Mouse (Mus musculus) gastrocnemius, adult 2 months (tissue): ENCODE measurements around the gene Chd3. TPM values are rescaled to one million over a fixed set of nuclear protein-coding genes. Genes with fewer than 3 reads are reported as not detected.
"Not testable (repeated sequence)": the region's sequence is repeated elsewhere in the genome, so short reads cannot be mapped to it uniquely, and the experiment has no call there.

Experiments
- DNase-seq: peaks from one replicate; pipeline ENCODE4 v3.0.0; 2022
- H3K27ac ChIP-seq: fragments of 200-600 bp; 2 replicates; pipeline ENCODE4 v1.8.1; 2022; ENCODE audit warnings: mild to moderate bottlenecking
- H3K4me3 ChIP-seq: fragments of 200-600 bp; 2 replicates; pipeline ENCODE4 v1.8.1; 2022; ENCODE audit warnings: mild to moderate bottlenecking, moderate library complexity
- CTCF ChIP-seq: fragments of 200-600 bp; IDR thresholded peaks from 2 replicates; pipeline ENCODE4 v1.8.1; 2022; ENCODE audit warnings: antibody characterized with exemption, mild to moderate bottlenecking, moderate library complexity
- intact Hi-C: fragments of 180-260 bp; cut with DNase I; formaldehyde crosslinking; loops from one replicate; pipeline ENCODE4 v1.15.1; 2025
- total RNA-seq, 2 experiments: library from RNA; stranded (reverse); gene quantifications; 2 replicates each; pipeline ENCODE4 v1.2.3; 2021

The Chd3 gene
- total RNA-seq, 2 experiments from 2014 or later, result 6.8 to 9.4 TPM

DNA sequence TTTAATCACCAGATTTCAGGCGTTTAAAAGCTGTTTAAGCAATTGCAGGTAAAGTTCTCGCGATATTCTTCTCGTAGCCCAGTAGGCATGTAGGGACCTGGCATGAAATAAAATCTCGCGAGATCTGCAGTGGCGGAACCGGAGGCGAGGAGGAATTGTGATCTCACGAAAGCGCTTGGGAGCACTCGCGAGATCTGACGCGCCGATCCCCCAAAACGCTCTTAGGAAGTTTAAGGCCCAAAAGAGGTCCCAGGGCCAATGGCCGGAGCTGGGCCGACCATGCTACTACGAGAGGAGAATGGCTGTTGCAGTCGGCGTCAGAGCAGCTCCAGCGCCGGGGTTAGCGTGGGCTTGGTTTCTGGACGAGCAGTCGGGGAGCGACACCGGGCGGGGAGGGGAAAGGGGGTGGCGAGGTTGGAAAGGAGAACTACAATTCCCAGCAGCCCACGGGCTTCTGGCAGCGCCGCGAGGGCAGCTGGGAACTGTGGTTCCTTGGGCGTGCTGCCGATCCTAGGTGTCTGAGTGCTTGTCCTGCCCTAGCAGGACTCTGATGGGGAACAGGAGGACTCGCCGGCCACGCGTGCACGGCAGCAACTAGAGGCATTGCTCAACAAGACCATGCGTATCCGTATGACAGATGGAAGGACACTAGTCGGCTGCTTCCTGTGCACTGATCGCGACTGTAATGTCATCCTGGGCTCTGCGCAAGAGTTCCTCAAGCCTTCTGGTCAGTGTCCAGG, 26.6 kb upstream of the Chd3 start:
- peak; percentile 97 for DNase-seq
- TF ChIP-seq CTCF, result no peak
- intact Hi-C loops, result no loop called here
- H3K4me3 ChIP-seq, result peak overlapping the region; percentile 85
- peak overlapping the region; percentile 96 for H3K27ac ChIP-seq

DNA sequence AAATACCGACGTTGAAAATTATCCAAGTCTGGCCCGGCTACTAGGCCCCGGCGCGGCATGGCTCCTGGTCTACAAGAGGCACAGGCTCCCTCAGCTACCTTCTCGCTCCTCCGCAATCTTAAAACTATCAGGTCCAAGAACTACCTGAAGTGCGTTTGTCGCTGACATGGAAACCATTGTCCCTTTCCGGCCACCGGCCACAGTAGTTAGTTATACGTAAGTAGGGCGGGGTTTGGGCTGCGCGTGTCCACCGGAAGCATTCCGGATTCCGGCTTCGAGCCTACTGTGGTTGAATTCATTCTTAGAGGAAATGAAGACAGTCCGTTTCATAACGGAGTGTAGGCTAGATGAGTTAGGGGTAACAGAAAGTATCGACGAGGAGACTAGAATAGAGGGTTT, 26.0 kb upstream of the Chd3 start, which contains the start of the genes Naa38 and Cyb5d1:
Gene Naa38, plus strand, starts transcription at position 253 of the 399 bp plus-strand sequence.
Gene Cyb5d1, minus strand, starts transcription at position 397 of the 399 bp plus-strand sequence.
- Histone ChIP-seq H3K27ac (peak within 1 kb of the TSS; percentile 96), H3K4me3 (peak within 1 kb of the TSS; percentile 85)
- intact Hi-C loops, result not testable (repeated sequence)
- DNase-seq, result peak; percentile 92

DNA sequence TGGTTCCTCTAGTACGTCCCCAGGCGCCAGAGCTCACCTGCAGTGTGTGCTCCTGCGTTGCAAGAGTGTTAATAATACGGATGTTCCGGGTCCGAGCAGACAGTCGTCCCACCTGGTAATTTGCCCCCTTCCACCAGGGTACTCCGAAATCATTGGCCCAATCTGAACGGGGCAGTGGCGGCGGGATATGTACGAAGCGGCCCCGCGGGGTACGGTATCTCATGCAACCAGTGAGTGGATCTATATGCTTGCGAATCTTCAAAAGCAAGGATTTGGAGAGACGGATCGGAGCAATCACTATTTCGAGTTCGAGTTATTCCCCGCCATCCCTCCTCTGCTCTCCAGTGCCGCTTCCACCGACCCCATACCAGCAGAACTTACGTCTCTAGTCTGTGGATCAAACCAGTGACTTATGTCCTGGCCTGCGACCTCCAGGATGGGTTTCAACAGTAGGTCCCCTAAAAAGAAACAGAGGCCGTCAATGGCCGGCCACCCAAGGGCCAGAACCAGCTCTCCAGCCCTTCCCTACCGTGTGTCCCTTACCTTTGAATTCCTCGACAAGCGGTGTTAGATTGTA, 25.5 kb upstream of the Chd3 start:
- DNase-seq, intact Hi-C loops: not testable (repeated sequence)
- Histone ChIP-seq H3K4me3 (peak overlapping the region; percentile 85), H3K27ac (peak overlapping the region; percentile 96)

DNA sequence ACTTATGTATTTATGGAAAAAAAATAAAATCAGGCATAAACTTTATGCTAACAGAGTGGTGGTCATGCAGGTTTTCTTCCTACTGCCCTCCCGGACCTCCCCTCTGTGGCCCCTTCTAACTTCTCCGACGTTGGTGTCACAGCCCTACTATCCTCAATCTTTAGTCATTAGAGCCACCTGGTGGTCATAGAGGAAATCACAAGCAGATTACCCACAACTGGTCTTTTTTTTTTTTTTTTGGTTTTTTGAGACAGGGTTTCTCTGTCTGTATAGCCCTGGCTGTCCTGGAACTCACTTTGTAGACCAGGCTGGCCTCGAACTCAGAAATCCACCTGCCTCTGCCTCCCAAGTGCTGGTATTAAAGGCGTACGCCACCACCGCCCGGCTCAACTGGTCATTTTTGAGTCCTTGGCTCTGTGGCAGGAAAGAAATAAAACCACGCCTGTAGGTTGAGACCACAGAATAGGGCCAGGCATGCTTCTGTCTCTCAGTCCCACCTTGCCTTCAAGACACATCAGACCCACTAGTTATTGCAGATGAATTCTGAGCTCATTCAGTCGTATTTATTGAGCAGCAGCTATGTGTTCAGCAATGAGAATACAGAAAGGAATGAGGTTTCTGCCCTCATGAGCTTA, 21.3 kb upstream of the Chd3 start:
- peak; percentile 47 for DNase-seq
- TF ChIP-seq CTCF, result peak; percentile 75
- Histone ChIP-seq H3K4me3 (no peak overlapping the region), H3K27ac (peak overlapping the region; percentile 52; the same call in 1 of the 2 replicates)
- intact Hi-C loops, result loop anchor here (1.0 kb wide), 2 partner anchors 118 to 122 kb away; no protein-coding TSS in a partner anchor

DNA sequence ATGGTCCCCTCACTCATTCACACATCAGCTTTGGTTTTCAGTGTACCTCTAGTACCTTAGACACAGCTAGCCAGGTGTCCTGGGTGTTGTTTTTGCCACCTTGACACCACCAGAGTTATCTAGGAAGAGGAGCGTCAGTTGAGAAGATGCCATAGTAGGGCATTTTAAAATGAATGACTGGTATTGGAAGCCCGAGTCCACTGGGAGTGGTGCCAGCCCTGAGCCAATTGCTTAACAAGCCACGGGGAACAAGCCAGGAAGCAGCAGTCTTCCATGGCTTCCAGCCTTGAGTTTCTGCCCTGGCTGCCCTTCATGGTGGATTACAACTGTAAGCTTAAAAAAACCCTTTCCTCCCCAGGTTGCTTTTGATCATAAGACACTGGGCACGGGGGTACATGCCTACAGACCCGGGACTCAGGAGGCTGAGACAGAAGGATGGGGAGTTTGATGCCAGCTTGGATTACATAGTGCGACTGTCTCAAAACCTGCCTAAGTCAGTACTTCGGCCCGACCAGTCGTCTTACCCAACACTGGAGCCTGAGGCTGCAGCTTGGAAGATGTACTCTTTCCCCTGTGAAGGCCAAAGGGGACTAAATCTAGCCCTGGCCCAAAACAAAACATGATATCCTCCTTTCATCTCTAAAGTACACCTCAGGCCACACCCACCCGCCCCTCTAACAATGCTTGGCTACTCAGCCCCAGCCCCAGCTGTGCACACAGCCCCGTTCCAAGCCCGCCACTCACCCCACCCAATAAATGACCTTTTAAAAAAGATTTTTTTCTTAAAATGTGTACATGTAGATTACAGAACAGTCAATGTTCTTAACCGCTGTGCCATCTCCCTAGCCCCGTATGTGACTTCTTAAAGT, 20.6 kb upstream of the Chd3 start:
- no peak overlapping the region for H3K4me3 ChIP-seq
- no peak for TF ChIP-seq CTCF
- intact Hi-C loops, result loop anchor here (1.0 to 10.0 kb wide), 4 partner anchors 67 to 195 kb away; partner anchors contain the start of genes Alox8, Cntrob and Trappc1
- DNase-seq, result peak; percentile 74
- H3K27ac ChIP-seq, result peak overlapping the region; percentile 52

DNA sequence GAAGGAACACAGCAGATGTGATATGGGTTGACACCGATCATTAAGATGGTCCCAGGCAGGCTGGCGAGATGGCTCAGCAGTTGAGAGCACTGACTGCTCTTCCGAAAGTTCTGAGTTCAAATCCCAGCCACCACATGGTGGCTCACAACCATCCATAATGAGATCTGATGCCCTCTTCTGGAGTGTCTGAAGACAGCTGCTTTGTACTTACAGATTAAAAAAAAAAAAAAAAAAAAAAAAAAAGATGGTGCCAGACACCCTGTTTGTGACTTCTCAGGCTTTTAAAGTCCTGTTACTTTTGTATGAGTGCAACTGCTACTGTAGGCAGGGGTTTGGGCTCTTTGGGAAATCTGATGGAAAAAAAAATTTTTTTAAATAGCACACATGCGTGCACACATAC, 19.5 kb upstream of the Chd3 start:
- no peak for DNase-seq
- no peak overlapping the region for H3K4me3 ChIP-seq
- H3K27ac ChIP-seq, result no peak overlapping the region
- TF ChIP-seq CTCF, result peak; percentile 13; the same call in 1 of the 2 replicates
- intact Hi-C loops, result loop anchor here (5.0 to 10.0 kb wide), 2 partner anchors 66 to 194 kb away; partner anchors contain the start of genes Alox8, Cntrob and Trappc1

DNA sequence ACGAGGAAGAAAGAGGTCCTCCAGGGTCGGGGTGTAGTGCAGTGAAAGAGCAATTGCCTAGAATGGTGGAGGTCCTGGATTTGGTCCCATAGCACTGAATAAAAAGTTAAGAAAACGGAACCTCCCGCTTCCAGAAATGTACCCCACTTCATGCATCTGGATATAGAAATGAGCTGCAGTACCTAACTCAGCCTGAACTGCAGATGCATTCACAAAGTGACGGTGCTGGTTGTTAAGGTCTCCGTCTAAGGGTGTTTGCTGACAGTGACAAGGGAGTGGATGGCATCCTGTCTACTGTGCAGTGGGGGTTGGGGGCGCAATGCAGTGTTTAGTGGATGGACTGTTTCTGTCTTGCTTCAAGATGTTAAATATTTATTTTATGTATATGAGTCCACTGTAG, 17.6 kb upstream of the Chd3 start:
- no peak for TF ChIP-seq CTCF

DNA sequence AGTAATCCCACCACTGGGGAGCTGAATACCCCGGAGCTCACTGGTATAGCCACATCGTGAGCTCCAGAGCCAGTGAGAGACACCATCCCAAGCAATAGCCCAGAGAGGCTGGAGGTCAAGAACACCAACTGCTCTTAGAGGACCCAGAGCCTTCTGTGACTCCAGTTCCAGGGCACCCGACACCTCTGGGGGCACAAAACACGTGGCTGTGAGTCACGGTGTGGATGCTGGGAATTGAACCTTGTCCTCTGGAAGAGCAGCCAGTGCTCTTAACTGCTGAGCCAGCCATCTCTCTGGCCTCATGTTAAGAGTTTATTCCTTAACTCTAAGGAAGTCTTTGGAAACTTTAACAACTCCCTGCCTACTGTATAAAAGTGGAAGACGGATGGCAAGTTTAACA, 15.8 kb upstream of the Chd3 start:
- no peak for TF ChIP-seq CTCF
- intact Hi-C loops, result loop anchor here (5.0 to 10.0 kb wide), 2 partner anchors 63 to 190 kb away; partner anchors contain the start of genes Alox8, Cntrob and Trappc1
- Histone ChIP-seq H3K4me3 (no peak overlapping the region), H3K27ac (no peak overlapping the region)
- DNase-seq, result no peak

More for the DNA sequence above, 17.6 kb upstream of the Chd3 start:
- no peak for DNase-seq
- Histone ChIP-seq H3K27ac (no peak overlapping the region), H3K4me3 (no peak overlapping the region)
- intact Hi-C loops, result loop anchor here (5.0 to 10.0 kb wide), 2 partner anchors 64 to 192 kb away; partner anchors contain the start of genes Alox8, Cntrob and Trappc1

DNA sequence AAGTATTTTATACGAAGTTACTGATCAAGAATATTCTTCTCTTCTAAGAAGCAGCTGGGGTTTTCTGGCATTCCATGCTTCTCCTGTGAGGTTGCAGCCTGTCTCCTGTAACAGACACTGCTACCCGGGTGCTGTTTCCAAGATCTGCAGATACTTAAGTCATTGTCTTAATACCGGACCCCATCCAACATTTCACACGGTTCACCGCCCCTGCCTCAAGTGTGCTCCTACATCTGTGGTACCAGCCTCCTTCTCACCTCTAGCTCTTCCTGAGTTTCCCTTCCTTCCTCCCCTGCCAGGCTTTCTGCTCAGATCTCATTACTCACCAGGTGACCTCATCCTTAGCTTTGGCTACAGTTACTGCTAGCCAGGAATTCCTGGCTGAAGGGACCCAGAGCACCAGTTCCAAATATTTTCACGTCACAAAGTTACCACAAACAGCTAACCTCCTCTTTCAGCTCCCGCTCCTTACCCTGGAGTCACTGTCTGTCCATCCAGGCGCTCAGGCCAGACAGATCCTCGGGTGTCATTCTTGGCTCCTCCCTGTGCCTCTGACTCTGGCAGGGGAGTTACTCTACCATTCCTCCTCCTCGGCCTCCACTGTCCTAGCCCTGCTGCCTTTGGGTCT, 13.4 kb upstream of the Chd3 start:
- TF ChIP-seq CTCF, result no peak
- peak; percentile 50 for DNase-seq
- Histone ChIP-seq H3K4me3 (no peak overlapping the region), H3K27ac (peak overlapping the region; percentile 9; the same call in 1 of the 2 replicates)
- intact Hi-C loops, result loop anchor here (10.0 kb wide), 1 partner anchor 188 kb away; the partner anchor contains the start of gene Alox8

DNA sequence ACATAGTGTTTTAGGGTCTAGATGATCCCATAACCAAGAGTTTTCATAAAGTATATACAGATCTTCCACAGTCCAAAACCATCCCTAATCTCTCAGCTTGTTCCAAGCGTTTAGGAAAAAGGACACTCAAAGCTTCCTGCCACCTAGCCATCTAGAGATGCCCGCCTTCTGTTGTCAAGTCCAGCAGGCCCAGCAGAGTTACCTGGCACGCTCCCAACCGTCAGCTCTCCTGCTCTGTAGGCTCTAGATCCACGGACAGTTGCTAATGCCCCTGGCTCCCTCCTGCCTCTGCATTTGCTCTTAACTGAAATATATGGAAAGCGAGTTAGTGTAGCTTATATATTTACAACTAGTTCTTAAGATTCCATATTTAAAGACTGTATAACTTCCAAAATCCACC, 12.2 kb upstream of the Chd3 start:
- H3K4me3 ChIP-seq, result no peak overlapping the region
- no peak for TF ChIP-seq CTCF
- no peak overlapping the region for H3K27ac ChIP-seq
- intact Hi-C loops, result loop anchor here (10.0 kb wide), 1 partner anchor 187 kb away; the partner anchor contains the start of gene Alox8
- no peak for DNase-seq

DNA sequence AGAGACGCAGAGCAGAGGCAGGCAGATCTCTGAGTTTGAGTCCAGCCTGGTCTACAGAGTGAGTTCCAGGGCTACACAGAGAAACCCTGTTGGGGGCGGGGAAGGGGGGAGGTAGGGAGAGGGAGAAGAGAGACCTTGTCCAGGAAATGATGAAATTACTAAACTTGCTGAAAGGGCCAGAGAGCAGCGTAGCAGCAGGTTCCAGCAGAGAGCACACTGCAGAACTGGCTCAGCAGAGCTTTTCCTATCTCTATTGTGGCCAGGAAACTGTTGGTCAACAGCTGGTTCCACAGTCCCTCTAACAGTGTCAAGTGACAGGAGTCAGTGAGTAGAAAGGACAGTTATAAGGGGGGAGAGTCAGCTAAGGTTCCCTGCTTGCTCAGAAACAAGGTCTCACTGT, 10.4 kb upstream of the Chd3 start:
- Histone ChIP-seq H3K4me3 (no peak overlapping the region), H3K27ac (no peak overlapping the region)
- intact Hi-C loops, result no loop called here
- DNase-seq, result no peak
- TF ChIP-seq CTCF, result no peak
